10 mouse cellular contexts compared by ENCODE assay signal in genomic region chrX:112348395-112348791, GRCm38 (mm10). TPM values are rescaled to one million over a fixed set of nuclear protein-coding genes. Genes with fewer than 3 reads are reported as not detected.
DNase-seq lines count a peak whose midpoint lies in the region; TF ChIP-seq lines count a peak whose summit lies in the region.
"Had no signal": no experiment of that assay in that cellular context is flagged by ENCODE, and none has a peak within 500 bp of the region (broad histone marks: within the 10 kb centered on the region; RNA-seq: fewer than 3 reads in every experiment).

No protein-coding gene starts in this region.

- no peak for TF ChIP-seq POLR2A in kidney, adult 2 months (IDR thresholded peaks at IDR 0.05; ENCODE audit: low read depth, low read length)

- H3K4me3 ChIP-seq in kidney, adult 2 months (ENCODE audit: insufficient read depth, low read depth, low read length): no peak overlapping the region
- H3K4me3 ChIP-seq: embryonic facial prominence, embryonic 13.5 days; limb, embryonic 12.5 days had no signal

- no peaks in the 10 kb centered on the region for H3K27me3 ChIP-seq in kidney, adult 2 months (replicated peaks; ENCODE audit: control insufficient read depth, insufficient read depth, low read length)
- H3K27me3 ChIP-seq: embryonic facial prominence, embryonic 13.5 days; limb, embryonic 12.5 days had no signal

- DNase-seq in kidney, adult 2 months: peak; percentile 51
- no peak for DNase-seq in kidney, postnatal 4 days
- peak; percentile 7 for DNase-seq in thymus, postnatal 0 days (ENCODE audit: low spot score)
- no peak for DNase-seq in thymus, postnatal 4 days
- DNase-seq in cerebellum, postnatal 10 days: peak; percentile 39 to 59
- DNase-seq in spleen, adult 18-20 months: no peak
- no peak for DNase-seq in urinary bladder, postnatal 14 days (ENCODE audit: low spot score)

- TF ChIP-seq CTCF in kidney, adult 2 months (conservative IDR thresholded peaks at IDR 0.05; ENCODE audit: insufficient read depth, insufficient read length, low read depth, low read length): no peak

- no peaks in the 10 kb centered on the region for H3K36me3 ChIP-seq in kidney, adult 2 months (ENCODE audit: control insufficient read depth, insufficient read depth, low read length)

- 29% methylated on average over 3 of the region's 3 CpGs for WGBS in kidney, adult 2 months

- no peak overlapping the region for H3K27ac ChIP-seq in kidney, adult 2 months (ENCODE audit: insufficient read depth, low read depth, low read length)
- H3K27ac ChIP-seq: embryonic facial prominence, embryonic 13.5 days; limb, embryonic 12.5 days had no signal

- no peaks in the 10 kb centered on the region for H3K4me1 ChIP-seq in kidney, adult 2 months (ENCODE audit: control insufficient read depth, insufficient read depth, low read length)
- H3K4me1 ChIP-seq: embryonic facial prominence, embryonic 13.5 days; limb, embryonic 12.5 days had no signal

RNA-seq across cellular contexts. Expression of gene Apool, which starts 37.3 kb away (rescaled TPM):
- 8.7 and 15.0 TPM in 2 replicates for polyA plus RNA-seq in kidney, adult 2 months (2012; rRNA removed)
- 48.1 and 53.1 TPM in 2 replicates for polyA plus RNA-seq in thymus, postnatal 0 days (2015; fragmentation: Nextera tagmentation; extraction: Ambion mirVana)

RNA-seq across cellular contexts. Expression of gene Satl1, which starts 58.2 kb away (rescaled TPM):
- polyA plus RNA-seq in kidney, adult 2 months (2012; rRNA removed): not detected in 2 replicates
- polyA plus RNA-seq in thymus, postnatal 0 days (2015; fragmentation: Nextera tagmentation; extraction: Ambion mirVana): not detected in 2 replicates
- polyA plus RNA-seq: embryonic facial prominence, embryonic 13.5 days; limb, embryonic 12.5 days; spleen, adult 2 months had no signal

Comparison
In these comparisons a context has a peak if more than half of its experiments do, and no peak if none do; other contexts are left out.
1. DNase-seq: peak in kidney, adult 2 months (single experiment), thymus, postnatal 0 days (single experiment) and cerebellum, postnatal 10 days (2 of 2); none in kidney, postnatal 4 days (0 of 2), thymus, postnatal 4 days (single experiment), spleen, adult 18-20 months (0 of 2) and urinary bladder, postnatal 14 days (single experiment).